Mouse (Mus musculus): ENCODE measurements around the gene Cmtm7. TPM values are rescaled to one million over a fixed set of nuclear protein-coding genes. Genes with fewer than 3 reads are reported as not detected.

Gene Cmtm7
- total RNA-seq (2022): 1 to 10 TPM; 4.6 to 6.3 (median 5.3) TPM

DNA sequence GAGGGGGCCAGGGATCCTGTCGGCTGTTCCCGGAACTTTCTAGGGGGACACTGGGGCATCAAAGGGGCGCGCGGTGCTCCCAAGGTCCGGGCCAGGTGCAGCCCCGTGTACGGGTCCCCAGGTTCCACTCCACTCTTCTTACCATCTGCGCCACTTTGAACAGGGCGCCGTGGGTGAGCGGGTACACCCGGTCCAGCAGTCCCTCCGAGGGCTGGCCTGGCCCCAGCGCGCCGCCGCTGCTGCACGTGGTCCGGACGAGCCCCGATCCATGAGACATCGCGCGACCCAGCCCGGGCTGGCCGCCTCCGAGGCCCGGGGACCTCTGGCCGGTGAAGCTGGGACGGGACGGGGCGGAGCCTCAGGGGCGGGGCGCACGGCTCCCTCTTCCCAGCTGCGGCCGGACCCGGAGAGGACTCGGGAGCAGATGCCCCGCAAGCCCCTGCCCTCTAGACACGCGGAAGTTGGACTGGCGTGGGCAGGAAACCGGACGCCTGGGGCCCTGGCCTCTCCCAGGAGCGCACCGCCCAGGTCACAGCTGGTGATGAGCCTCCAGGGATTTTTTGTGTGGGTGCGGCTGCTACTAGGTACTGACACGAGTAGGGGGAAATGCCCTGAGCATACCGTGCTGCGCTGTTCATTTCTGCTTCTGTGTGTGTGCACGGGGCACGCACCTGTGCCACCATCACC is at the start of gene Cmtm7:
TSS of gene Cmtm7 (minus strand) at position 331 of the 687 bp plus-strand sequence.
- peak; percentile 53 to 64 for DNase-seq (ENCODE audit: low spot score in 2 of 2)

DNA sequence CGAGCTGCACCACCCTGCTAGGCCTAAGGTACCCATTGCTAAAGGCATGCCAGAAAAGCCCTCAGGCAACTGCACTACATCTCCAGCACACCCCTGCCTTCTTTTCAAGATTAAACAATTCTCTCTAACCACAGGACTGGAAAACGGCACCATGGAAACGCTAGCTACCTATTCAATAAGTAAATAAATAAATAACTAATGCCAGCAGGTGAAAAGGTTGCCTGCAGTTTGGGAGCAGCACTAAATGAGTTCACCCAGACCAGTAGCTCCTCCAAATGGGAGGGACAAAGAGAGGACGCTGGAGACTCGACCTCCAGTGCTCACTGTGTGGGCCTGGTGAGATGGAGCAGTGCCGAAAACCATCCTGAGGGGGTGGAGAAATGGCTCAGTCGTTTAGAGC is 48.7 kb upstream of the Cmtm7 start:
- no peak for DNase-seq (ENCODE audit: low spot score in 2 of 2)

DNA sequence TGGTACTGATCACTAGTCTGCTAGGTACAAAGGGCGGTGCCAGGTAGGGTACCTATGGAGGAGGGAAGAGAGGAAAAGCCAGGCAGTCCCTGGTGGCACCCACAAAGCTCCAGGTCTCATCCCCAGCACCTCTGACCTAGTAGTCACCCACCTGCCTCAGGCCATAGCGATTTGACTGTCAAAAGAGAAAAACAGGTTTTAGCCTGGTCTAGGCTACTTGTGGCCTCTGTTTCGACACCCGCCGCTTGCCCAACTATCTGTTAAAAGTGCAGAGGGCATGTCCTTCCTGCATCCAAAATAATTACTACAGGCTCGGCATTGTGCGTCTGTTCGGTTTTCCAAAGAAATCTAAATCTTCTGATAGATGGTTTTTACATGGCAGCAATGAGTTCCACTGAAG is 48.0 kb upstream of the Cmtm7 start:
- DNase-seq (ENCODE audit: low spot score in 2 of 2): no peak

DNA sequence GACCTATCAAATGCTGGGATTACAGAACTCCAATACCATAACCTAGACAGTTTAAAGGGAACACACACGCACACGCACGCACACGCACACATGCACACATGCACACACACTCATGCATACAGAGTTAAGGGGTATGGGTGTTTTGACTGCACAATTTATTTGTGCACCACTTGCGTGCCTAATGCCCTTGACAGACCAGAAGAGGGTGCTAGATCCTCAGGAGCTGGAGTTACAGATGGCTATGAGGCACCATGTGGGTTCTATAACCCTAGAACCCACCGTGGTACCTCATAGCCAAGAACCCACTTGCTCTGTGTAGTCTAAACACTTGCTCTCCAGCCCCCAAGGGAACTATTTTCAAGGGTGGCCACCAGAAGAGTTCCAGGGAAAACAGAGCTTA is 46.7 kb upstream of the Cmtm7 start:
- DNase-seq (ENCODE audit: low spot score in 2 of 2): no peak

DNA sequence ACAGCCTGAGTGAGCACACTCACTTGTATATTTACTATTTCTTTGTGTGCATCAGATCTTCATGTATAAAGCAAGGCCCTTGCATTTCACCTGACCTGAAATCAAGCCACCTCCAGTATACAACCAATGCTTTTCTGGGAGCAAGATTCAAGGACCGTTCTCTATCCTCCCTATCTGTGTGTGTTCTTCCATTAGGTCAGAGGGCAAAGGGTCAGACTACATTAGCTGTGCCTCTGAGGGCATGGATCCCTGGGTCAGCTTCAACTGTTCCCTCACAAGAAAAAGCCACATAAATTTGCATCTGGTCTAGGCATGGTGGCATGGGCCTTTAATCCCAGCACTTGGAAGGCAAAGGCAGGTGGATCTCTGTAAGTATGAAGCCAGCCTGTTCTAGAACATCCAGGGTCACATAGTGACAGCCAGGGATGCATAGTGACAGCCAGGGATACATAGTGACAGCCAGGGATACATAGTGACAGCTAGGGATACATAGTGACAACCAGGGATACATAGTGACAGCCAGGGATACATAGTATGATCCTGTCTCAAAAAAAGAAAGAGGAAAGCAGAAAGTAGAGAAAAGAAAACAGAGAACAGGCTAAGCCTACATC is 45.7 kb upstream of the Cmtm7 start:
- no peak for DNase-seq (ENCODE audit: low spot score in 2 of 2)

DNA sequence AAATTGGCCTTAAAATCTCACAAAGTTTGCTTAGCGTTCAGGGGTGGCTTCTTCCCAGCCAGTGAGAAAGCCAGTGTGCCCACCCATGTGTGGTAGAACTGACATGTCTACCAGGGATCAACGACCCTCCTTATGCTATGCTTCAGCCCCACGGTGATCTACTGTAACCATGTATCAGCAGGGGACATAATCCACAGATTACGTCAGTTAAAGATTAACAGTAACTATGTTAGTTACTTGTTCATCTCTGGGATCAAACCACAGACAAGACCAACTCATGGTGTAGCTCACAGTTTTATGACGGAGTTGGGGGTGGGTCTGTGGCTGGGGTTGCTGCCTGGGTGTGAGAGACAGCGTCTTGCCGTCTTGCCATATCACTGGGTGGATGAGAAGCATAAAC is 42.5 kb upstream of the Cmtm7 start:
- DNase-seq (ENCODE audit: low spot score in 2 of 2): no peak

DNA sequence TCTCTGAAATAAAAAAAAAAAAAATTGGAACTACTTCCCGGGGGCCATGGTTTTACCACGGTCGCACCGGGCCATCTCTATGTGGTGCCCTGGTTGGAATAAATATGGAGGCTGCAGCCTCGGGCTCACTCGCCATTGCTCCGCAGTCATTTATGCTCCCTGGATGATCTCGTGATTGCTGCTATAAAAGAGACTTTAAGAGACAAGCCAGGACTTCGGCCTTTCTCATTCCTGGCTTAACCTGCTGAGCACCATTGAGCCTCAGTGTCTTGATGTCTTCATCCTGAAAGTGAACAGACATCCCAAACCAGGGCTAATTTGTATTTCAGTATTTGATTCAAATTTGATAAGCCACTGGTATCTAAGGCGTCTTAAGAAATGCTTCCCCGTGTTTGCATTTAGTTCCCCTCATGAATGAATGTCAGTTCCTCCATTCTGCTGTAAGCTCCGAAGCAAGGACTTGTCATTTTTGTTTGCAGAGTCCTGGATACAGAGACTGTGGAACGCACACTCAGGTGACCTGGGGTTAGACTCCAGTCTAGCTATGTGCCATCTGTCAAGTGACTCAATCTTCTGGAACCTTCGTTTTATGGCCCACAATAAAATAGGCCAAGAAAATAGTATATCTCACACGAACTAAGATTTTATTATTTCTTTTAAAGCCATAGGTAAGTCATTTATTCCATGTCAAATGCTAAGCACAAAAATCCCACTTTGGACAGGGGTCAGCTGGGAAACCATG is 40.1 kb upstream of the Cmtm7 start:
- DNase-seq (ENCODE audit: low spot score in 2 of 2): no peak

DNA sequence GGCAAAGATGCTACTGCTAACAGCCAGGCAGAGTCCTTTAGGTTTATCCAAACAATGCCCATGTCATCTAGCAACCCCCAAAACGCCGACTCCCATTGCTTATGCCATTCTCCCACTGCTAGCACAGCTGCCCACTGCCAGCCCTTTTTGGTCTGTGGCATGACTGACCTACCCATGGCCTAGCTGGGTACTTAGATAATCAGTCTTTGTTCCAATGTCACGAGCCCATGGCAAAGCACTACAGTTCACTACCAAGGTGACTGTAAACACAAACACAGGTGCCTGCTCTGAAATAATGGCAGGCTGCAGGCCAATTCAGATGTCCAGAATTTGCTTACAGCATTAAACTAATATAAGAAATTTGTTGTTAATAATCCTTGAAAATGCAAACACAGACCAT is 37.3 kb upstream of the Cmtm7 start:
- DNase-seq (ENCODE audit: low spot score in 2 of 2): no peak

DNA sequence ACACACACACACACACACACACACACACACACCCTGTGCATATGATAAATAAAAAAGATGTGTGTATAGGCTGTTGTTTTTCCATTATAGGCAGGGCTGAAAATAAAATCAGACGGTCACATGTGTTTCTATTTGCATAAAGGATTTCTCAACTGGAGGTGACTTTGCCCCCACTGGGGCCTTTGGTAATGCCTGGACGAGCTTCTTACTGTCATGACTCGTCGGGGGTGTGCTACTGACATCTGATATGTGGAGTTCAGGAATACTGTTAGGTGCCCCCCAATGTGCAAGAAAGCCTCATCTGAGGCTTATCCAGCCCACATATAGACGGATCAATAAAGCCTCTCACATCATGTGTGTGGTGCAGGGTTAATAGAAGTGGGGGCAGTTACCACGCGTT is 35.4 kb upstream of the Cmtm7 start:
- no peak for DNase-seq (ENCODE audit: low spot score in 2 of 2)

DNA sequence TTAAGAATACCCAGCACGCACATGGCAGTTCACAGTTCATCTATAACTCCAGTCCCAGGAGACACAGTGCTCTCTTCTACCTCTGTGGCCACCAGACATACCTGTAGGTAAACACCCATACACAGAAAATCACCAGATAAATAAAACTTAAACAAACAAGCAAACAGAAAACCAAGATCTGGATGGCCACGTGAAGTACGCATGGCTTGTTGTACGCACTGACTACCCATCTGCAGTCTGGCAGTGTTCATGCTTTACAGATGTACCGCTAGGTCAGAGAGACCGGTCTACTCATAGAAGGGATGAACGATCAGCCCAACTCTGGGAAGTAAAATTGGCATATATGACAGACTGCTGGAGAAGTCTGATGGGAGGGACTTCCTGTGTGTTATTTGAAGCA is 34.5 kb upstream of the Cmtm7 start:
- DNase-seq (ENCODE audit: low spot score in 2 of 2): no peak

DNA sequence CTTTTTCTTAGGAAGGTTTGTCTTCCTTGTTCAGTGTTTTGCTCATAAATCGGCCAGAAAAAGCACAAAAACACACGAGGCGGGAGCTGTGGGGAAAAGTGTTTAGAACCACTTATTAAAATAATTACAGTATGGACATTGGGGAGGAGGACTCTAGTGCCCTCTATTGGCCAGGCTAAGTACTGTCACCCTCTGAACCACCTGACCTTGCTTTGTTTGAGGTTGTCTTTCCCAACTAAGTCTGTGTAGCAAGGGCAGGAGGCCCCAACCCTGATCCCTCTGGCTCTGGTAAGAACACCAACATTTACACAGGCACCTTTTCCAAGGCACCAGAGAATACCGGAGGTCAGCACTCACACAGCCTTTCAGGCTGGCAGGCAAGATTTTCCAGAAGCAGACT is 33.7 kb upstream of the Cmtm7 start:
- peak; percentile 8 to 12 for DNase-seq (ENCODE audit: low spot score in 2 of 2)

DNA sequence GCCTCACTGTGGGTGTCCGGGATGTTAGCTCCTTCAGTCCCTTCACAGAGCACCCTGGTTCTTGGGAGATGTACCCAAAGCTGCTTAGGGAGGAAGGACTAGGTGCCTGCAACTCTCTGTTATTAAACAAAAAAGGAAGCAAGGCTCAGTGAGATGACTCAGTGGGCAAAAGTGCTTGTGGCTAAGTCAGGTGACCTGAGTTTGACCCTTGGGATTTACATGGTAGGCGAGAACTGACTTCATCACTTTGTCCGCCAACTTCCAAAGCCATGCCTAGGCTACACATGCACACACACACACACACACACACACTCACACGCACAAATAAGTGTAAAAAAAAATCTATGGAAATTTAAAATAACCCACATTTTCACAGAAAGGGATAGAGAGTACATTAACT is 30.3 kb upstream of the Cmtm7 start:
- no peak for DNase-seq (ENCODE audit: low spot score in 2 of 2)

DNA sequence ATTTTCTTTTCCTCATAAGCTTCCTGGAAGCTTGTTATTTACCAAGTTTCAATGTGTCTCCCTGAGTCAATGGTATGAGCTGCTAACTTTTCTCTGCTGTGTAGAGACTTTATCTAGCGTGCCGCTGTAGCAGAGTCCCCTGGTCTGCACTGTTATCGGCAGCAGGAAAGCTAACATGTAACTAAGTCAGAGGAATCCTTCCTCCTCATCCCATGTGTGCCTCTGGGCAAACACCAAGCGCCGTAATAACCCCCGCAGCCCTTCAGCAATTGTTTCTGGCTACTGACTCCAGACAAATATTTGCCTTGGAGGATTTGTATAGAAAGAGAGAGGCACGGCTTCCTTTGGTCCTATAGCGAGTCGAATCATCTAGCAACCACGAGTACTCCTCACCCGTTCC is 29.2 kb upstream of the Cmtm7 start:
- no peak for DNase-seq (ENCODE audit: low spot score in 2 of 2)

DNA sequence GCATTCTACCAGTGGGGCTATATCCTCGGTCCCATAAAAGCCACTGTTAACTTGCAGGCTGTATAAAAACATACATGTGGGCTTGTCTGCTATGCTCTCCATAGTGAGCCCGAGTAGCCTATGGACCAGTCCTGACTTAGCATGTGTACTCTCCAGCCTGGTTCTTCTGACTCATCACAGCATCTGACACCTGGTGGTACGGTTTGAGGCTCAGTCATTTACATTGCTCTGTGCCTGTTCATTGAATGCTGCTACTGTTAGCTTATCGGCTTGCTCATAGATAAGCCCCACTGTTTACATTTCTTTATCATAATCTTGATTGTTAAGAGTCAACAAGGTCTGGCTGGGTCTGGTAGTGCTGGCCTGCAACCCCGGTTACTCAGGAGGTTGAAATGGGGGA is 27.0 kb upstream of the Cmtm7 start:
- no peak for DNase-seq (ENCODE audit: low spot score in 2 of 2)

DNA sequence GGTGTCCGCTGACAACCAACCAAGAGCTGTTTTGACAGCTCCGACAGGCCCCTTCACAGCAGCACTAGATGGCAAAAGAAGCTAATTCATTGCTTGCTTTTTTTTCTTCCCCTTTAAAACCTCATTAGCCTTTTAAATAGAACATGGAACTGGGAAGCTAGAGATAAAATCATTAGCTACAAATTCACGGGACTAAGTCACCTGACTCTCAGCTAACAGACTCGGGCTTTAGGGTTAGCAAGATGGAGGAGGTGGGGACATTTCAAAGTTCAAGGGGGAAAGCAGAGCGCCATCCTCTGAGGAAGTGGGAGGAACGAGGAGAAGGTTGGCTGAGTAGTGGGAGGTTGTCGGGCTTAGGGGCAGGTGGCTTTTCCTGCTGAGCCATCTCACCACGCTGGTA is 25.6 kb upstream of the Cmtm7 start:
- DNase-seq (ENCODE audit: low spot score in 2 of 2): no peak

DNA sequence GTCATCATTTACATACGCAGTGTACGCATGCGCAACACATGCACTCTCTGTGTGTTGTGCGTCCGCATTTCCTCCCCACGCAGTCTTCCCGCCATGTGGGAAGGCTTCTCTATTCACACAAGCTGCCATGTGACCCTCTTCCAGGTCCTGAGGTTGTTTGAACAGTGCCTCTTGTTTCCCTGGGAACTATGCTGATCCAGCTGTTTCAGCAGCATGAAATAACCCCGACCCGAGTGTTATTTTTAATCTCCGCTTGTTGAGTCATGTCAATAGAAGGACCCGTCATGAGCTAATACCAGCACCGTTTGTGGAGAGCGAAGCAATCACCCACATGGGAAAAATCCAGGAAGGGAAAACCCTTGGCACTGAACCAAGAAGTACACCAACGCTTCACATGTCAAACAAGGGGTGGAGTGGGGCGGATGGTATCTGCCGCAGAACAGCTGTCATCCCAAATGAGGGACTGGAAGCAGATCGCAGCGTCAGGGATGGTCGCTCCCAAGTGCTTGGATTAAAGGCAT is 23.6 kb upstream of the Cmtm7 start:
- peak; percentile 7 to 12 for DNase-seq (ENCODE audit: low spot score in 2 of 2)

DNA sequence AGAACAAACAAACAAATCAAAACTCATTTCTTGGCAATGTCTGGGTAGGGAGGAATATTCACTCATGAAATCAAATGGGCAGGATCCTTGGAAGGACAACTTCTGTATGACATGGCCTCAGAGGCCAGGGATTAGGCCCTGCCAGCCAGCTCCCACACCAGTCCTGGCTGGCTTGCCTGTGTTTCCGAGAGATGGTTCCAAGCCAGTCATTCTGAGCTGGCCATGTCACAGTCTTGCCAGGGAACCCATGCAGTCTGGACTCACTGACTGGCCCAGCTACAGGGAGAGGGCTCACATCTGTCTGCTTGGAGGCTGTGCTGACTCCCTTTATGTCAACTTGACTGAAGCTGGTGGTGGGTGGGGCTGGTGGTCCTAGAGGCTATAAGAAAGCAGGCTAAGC is 20.5 kb upstream of the Cmtm7 start:
- peak in 1 of 2 experiments; percentile 41 for DNase-seq (ENCODE audit: low spot score in 2 of 2)

DNA sequence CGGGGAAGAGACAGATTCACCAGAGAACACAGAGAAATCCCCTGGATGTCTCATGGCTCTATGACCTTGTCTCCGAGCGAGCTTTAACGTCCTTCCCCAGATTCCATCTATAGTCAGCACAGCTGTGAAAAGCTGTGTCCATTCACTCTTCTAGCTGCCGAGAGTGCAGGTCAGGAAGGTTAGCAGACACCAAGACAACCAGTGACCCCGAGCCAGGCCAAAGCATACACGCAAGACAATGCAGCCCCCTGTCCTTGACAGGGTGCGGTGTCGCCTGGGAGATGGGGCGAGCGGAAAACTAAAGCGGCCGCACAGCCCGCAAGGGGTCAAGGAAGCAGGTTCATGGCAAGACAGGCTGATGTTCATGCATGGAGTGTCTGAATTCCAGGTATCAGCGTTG is 19.6 kb upstream of the Cmtm7 start:
- no peak for DNase-seq (ENCODE audit: low spot score in 2 of 2)

DNA sequence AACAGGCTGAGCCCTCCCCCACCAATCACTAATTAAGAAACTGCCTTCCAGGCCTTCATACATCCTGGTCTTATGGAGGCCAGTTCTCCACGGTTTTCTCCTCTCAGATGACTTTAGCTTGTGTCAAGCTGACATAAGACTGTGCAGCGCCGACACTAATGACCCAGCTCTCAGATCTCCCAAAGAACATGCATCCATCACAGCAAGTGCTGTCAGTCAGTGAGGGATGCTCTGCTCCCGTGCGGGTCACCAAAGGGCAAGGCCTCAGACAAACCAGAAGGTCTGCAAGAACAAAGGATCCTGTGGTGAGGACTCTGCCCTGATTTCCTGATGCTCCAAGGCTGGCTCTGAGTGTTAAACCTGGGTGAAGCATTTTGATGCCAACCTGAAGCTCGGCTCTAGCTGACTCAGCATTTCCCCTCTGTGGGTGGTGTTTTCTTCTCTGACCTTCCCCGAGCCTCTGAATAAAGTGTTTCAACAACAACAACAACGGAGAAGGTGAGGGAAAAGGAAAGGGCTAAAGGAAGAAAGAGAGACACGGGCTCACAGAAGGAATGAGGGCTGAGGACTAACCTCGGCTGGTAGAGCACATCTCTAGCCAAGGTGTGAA is 17.9 kb upstream of the Cmtm7 start:
- no peak for DNase-seq (ENCODE audit: low spot score in 2 of 2)

DNA sequence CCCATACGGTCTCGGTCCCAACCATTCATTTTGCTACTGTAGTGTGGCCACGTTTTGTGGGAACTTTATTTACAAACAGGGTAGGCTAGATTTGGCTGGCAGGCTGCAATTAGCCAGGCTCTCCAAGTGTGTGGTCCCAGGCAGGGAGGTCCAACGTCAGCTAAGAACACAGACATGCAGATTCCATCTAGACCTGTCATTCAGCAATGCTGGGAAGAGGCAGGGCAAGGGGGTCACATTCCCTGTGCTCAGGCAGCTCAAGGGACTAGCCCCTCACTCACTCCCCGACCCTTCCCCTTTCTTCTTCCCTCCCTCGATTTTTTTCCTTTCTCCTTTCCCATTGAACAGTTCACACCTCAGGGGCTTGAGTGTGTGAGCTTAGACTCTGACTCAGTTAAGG is 17.2 kb upstream of the Cmtm7 start:
- no peak for DNase-seq (ENCODE audit: low spot score in 2 of 2)

DNA sequence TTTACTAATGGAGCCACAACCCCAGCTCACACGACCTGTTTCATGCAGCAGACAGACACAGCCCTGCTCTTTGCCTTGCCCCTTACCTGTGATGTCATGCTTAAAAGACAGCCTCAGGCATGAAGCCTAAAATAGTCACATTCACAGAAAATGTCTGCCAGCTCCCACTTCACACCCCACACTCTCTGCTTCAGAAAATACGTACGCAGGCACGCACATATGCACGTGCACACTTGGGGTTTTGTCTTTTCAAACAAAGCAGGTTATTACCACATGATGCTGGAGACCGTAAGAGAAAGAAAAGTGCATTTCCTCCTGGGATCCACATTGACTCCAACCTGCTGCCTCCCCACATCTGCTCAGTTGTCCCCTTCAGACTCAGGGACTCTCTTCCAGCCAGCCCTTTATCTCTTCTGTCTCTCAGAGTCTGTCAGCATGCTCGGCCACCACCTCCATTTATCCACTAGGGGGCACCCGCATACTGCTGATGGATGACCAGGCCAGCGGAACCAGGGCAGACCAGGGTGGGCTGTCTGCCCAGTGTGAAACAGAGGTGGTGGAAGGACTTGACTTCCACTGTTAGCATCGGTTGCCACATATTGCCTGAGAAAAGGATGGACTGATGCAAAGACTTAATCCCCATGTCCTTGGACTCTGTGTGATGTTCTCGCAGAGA is 15.8 kb upstream of the Cmtm7 start:
- peak; percentile 72 for DNase-seq (ENCODE audit: low spot score in 2 of 2)
